Mouse (Mus musculus) lung, adult 18-20 months (tissue): Measurements from ENCODE around the gene Vmn1r130.
"Not testable (repeated sequence)": the region's sequence is repeated elsewhere in the genome, so short reads cannot be mapped to it uniquely, and the experiment has no call there.

Experiments used
- DNase-seq, 2 experiments: peaks; one replicate each; pipeline ENCODE4 v3.0.0; 2022; ENCODE audit warnings: mixed read lengths in 2 of 2

Vmn1r130 gene

DNA sequence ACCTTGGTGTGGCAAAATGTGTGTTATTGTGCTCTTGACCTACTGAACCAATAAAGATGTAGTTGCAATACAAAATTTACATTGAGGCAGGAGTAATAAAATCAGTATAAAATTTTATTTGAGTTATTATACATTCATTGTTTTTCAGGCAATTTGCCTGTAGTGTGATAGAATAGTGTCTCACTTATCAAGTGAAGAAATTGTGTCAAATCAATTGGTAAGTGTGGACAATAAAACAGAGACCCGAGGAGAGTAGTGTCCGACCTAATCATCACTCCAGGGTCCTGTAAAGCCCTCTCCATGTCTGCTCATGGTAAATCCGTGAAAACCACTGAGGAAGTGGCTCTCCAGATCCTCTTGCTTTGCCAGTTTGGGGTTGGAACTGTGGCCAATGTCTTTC lies at the start of gene Vmn1r130:
Gene Vmn1r130 (plus strand): TSS at position 301 of the 400 bp plus-strand sequence.
- not testable (repeated sequence) for DNase-seq

DNA sequence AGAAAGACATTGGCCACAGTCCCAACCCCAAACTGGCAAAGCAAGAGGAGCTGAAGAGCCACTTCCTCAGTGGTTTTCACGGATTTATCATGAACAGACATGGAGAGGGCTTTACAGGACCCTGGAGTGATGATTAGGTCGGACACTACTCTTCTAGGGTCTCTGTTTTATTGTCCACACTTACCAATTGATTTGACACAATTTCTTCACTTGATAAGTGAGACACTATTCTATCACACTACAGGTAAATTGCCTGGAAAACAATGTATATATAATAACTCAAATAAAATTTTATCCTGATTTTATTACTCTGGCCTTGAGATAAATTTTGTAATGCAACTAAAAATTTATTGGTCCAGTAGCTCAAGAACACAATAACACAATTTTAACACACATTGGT lies 34.4 kb downstream of the Vmn1r130 start, which contains the start of gene Vmn1r131:
Gene Vmn1r131 (minus strand): TSS at position 101 of the 400 bp plus-strand sequence.
- not testable (repeated sequence) for DNase-seq
